Mouse (Mus musculus) kidney, embryonic 15.5 days (tissue): ENCODE results near the gene Tmem129. TPM values are rescaled to one million over a fixed set of nuclear protein-coding genes. Genes with fewer than 3 reads are reported as not detected.

Experiments used
- ATAC-seq: fragments of 200-750 bp; cut with Nextera tagmentation; replicated peaks from 2 replicates; pipeline ENCODE4 v1.8.0; 2017; ENCODE audit warnings: moderate TSS enrichment; ENCODE audit not compliant: low FRiP score
- H3K27ac ChIP-seq: fragments of 300-500 bp; sonication (generic); 2 replicates; pipeline ENCODE4 v1.5.1; 2015; ENCODE audit warnings: mild to moderate bottlenecking, inconsistent platforms
- H3K27me3 ChIP-seq: fragments of 300-500 bp; sonication (generic); 2 replicates; pipeline ENCODE4 v1.6.1; 2015; ENCODE audit warnings: inconsistent platforms
- H3K36me3 ChIP-seq: fragments of 300-500 bp; sonication (generic); 2 replicates; pipeline ENCODE4 v1.6.1; 2015; ENCODE audit warnings: inconsistent platforms
- H3K4me1 ChIP-seq: fragments of 300-500 bp; sonication (generic); 2 replicates; pipeline ENCODE4 v1.6.1; 2015; ENCODE audit warnings: inconsistent platforms
- H3K4me2 ChIP-seq: fragments of 300-500 bp; sonication (generic); 2 replicates; pipeline ENCODE4 v1.6.1; 2015; ENCODE audit warnings: moderate library complexity, mild to moderate bottlenecking, inconsistent platforms
- H3K4me3 ChIP-seq: fragments of 300-500 bp; sonication (generic); replicated peaks from 2 replicates; pipeline ENCODE4 v1.5.1; 2015; ENCODE audit warnings: mild to moderate bottlenecking, inconsistent platforms
- H3K9ac ChIP-seq: fragments of 300-500 bp; sonication (generic); 2 replicates; pipeline ENCODE4 v1.6.1; 2015; ENCODE audit warnings: mild to moderate bottlenecking, inconsistent platforms
- H3K9me3 ChIP-seq: fragments of 300-500 bp; sonication (generic); replicated peaks from 2 replicates; pipeline ENCODE4 v1.6.1; 2016; ENCODE audit warnings: inconsistent platforms
- WGBS: fragments of 180-500 bp; shearing (Covaris S2); methylation state at CpG from one replicate; pipeline ENCODE4 v1.1.7; 2015; ENCODE audit warnings: mixed read lengths; 5-methylcytosine and 5-hydroxymethylcytosine counted together
- polyA plus RNA-seq: library from polyadenylated mRNA; unstranded; fragments of >200 nt; fragmentation: Nextera tagmentation; extraction: Ambion mirVana; gene quantifications from 2 replicates; pipeline ENCODE4 v1.2.1, GENCODE M21; 2015

The Tmem129 gene
- polyA plus RNA-seq, 1 experiment from 2014 or later: 37.5 TPM

DNA sequence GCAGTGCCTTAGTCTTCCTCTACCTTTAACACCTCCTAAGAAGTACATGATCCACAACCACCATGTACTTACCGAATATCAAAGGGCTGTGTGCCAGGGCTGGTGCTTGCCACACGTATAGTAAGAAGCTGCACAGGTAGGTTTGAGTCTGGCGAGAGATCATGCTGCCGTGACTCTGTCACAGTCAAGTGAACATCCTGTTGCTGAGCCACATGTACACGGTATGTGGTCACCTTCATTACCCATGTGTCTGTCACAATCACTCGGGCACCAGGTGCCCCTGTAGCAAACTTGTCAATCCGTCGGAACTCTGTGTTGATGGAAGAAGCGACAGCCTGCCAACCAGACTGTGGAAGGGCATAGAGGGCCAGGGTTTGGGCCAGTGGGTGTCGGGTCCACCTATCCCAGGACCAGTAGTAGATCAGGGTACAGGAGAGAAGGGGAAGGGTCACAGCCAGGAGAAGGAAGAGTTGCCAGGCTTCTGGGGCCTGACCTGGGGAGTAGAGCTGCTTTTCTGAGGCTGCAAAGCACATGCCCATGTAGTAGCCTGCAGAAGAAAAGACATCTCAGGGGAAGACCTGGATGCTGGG lies 2.9 kb downstream of the Tmem129 start:
- Histone ChIP-seq H3K27ac (no peak overlapping the region), H3K4me1 (peaks cover 58% of the 10 kb centered on the region), H3K27me3 (no peaks in the 10 kb centered on the region), H3K36me3 (peaks cover 37% of the 10 kb centered on the region), H3K9ac (no peak overlapping the region), H3K4me2 (no peak overlapping the region), H3K4me3 (no peak overlapping the region), H3K9me3 (no peaks in the 10 kb centered on the region)
- no peak for ATAC-seq
- 83% methylated on average over 10 of the region's 10 CpGs for WGBS

DNA sequence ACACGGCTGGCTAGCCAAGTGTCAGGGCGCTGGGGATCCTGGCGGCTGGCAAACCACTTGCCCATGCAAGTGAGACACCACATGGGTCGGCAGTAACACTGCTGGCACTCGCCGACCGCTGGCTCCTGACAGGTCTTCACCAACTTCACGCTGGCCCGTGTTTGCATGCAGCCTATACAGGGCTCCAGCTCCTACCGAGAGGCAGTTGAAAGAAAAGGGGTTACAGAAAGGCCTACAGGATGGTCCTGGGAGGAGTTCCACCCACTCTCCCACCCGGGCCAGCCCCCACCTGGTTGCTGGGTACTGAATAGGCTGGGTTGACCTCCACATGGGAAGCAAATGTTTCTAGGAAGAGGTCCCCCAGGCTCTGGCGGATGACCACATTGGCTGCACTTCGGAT lies 3.8 kb downstream of the Tmem129 start:
- Histone ChIP-seq H3K27ac (no peak overlapping the region), H3K4me1 (peaks cover 57% of the 10 kb centered on the region), H3K4me2 (no peak overlapping the region), H3K9ac (no peak overlapping the region), H3K9me3 (no peaks in the 10 kb centered on the region), H3K27me3 (no peaks in the 10 kb centered on the region), H3K36me3 (peaks cover 42% of the 10 kb centered on the region), H3K4me3 (no peak overlapping the region)
- no peak for ATAC-seq
- 97% methylated on average over 13 of the region's 13 CpGs for WGBS

DNA sequence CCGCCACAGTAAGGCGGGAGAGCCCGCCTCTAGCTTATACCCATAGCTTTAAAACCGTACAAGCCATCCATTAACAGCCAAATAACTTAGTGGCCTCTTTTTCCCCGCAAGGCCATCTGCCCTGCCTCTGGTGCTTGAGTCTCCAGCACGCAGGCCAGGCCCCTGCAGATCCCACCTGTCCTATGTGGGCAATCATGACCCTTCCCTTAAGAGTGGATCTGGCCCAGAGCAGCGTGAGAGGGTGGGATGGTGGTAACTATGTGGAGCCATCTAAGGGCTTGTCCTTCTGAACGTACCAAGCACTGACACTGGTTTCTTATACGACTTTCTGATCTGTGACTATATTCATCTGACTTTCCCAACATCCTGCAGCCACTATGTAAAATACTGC lies 5.4 kb downstream of the Tmem129 start:
- Histone ChIP-seq H3K9ac (peak overlapping the region; percentile 51), H3K4me1 (peaks cover 52% of the 10 kb centered on the region), H3K27me3 (no peaks in the 10 kb centered on the region), H3K36me3 (peaks cover 57% of the 10 kb centered on the region), H3K4me3 (peak overlapping the region; percentile 83), H3K9me3 (no peaks in the 10 kb centered on the region), H3K27ac (peak overlapping the region; percentile 99), H3K4me2 (peak overlapping the region; percentile 68)
- whole genome bisulfite sequencing: 4% methylated on average over 9 of the region's 9 CpGs
- ATAC-seq: peak; percentile 7; the same call in 1 of the 2 replicates

DNA sequence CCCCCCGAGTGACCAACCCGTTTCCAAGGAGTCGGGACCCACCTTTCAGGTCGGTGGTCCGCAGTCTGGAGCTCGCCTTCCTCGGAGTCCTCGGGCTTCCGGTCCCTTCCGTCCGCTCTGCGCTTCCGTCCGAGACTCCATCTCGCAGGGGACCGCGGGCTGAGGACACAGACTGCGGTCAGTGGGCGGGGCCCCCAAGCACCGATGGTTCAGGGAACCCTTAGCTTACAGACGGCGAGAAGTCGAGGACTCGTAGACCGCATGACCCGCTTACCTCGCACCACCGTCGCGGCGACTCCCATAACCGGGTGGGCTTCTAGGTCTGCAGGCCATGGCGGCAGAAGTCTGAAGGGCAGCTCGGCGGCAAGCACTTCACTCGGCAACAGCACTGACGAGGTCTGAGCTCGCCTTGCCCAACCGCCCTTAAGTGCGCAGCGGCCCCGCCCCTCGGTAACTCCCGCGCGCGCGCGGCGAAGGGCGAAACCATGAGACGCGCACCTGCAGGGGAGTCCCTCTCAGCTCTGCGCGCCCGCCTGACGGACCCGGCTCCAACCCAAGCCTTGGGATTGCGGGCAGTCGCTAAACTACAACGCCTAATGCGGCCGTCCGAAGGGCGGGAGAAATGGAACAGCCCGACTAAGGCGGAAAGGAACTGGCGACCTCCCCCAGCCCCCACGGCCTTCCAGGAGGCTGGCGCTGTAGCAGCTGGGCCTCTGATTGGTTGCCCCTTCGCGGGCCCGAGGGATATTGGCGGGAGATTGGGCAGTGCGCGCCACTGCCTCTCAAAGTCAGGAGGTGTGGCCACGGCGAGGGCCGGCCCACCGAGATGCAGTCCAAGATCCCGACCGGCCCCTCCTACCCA lies 6.1 kb downstream of the Tmem129 start, which contains the start of gene Slbp:
TSS of gene Slbp (minus strand) at position 654 of the 862 bp plus-strand sequence.
- peak within 1 kb of the TSS; percentile 99 for H3K27ac ChIP-seq
- H3K4me1 ChIP-seq: peaks cover 52% of the 10 kb centered on the region
- H3K9me3 ChIP-seq: no peaks in the 10 kb centered on the region
- ATAC-seq: peak; percentile 97
- under 1% methylated on average over 82 of the region's 82 CpGs for WGBS
- peak within 1 kb of the TSS; percentile 68 for H3K4me2 ChIP-seq
- peaks cover 63% of the 10 kb centered on the region for H3K36me3 ChIP-seq
- H3K4me3 ChIP-seq: peak within 1 kb of the TSS; percentile 83
- H3K27me3 ChIP-seq: no peaks in the 10 kb centered on the region
- H3K9ac ChIP-seq: peak within 1 kb of the TSS; percentile 79

DNA sequence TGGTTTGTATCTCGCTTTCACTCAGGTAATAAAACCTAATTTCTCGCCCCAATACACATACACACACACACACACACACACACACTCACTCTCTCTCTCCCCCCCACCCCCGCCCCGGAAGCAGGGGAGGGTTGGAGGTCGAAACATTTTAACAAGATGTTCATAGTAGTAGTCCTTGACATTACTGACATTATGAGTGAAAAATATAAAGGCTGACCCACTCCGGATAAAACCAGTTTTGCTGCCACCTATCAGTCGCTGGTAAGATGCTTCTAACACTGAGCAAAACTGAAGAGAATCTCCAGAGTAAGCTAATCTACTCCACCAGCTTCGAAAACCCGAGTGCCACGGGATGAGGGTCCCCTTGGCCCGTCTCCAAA lies 6.7 kb downstream of the Tmem129 start:
- Histone ChIP-seq H3K9ac (peak overlapping the region; percentile 79), H3K4me2 (peak overlapping the region; percentile 68), H3K9me3 (no peaks in the 10 kb centered on the region), H3K27ac (peak overlapping the region; percentile 99), H3K4me1 (peaks cover 46% of the 10 kb centered on the region), H3K4me3 (peak overlapping the region; percentile 83), H3K36me3 (peaks cover 69% of the 10 kb centered on the region), H3K27me3 (no peaks in the 10 kb centered on the region)
- ATAC-seq: no peak
- under 1% methylated on average over 11 of the region's 11 CpGs for WGBS

DNA sequence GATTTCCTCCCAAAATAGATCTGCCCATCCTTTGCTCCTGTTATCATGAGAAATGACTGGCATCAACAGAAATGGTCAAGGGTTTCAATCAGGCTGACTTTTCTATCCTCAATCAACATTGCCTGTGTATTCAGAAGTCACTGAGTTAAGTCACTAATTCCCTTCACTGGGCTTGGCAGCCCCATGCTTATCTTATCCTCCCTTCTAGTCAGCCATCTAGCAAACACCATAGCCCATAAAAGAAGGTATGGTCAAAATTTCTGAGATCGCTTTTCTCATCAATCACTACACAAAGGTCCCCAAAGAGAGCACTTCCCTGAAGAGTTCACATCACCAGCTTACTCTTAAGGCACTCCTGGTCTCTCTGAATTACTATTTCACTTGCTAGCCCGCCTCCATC lies 7.2 kb downstream of the Tmem129 start:
- peak overlapping the region; percentile 99 for H3K27ac ChIP-seq
- peaks cover 71% of the 10 kb centered on the region for H3K36me3 ChIP-seq

DNA sequence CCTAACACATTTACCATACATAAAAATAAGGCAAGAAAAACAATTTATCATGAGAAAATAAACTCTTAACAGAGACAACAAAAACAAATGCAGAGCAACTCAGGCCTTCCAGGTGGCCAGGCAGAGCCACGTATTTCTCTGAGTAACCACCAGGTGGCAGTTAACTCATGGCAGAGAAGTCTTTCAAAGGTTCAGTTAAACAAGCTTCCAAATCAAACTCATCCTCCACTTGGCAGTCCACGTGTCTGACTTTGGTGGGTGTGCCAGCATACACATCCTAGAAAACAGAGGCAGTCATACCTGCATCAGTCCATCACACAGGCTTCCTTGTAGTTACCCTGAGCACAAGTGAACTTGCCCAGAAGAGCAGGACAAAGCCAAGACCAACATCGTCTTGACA lies 17.6 kb downstream of the Tmem129 start:
- 41% methylated on average over 3 of the region's 3 CpGs for WGBS
- Histone ChIP-seq H3K27me3 (no peaks in the 10 kb centered on the region), H3K4me2 (no peak overlapping the region), H3K36me3 (peaks cover 88% of the 10 kb centered on the region), H3K9ac (no peak overlapping the region), H3K9me3 (no peaks in the 10 kb centered on the region), H3K4me3 (no peak overlapping the region), H3K27ac (no peak overlapping the region), H3K4me1 (no peaks in the 10 kb centered on the region)
- ATAC-seq: no peak

More for the DNA sequence above, 7.2 kb downstream of the Tmem129 start:
- H3K9me3 ChIP-seq: no peaks in the 10 kb centered on the region
- no peak for ATAC-seq
- H3K9ac ChIP-seq: peak overlapping the region; percentile 79
- H3K4me1 ChIP-seq: peaks cover 41% of the 10 kb centered on the region
- peak overlapping the region; percentile 68 for H3K4me2 ChIP-seq
- WGBS: 16% methylated on average over 2 of the region's 2 CpGs
- no peaks in the 10 kb centered on the region for H3K27me3 ChIP-seq
- H3K4me3 ChIP-seq: peak overlapping the region; percentile 83

DNA sequence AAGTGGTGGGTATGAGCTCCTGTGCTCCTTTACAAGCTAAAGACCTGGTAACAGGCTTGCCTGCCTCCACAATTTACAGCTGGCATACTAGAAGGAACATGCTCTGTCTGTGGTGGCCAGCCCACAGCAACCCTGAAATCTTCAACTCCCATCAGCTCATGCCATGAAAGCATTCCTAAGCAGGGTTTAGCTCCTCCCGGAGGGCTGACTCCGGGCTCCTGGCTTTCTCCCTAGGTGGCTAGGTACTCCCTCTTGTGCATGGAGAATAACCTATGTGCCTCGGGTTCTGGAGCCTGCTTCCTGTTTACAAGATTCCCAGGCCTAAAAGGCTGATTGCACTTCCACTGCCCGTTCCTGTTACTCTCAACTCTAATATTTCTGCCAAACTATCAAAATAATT lies 19.4 kb downstream of the Tmem129 start:
- no peak for ATAC-seq
- Histone ChIP-seq H3K36me3 (peaks cover 81% of the 10 kb centered on the region), H3K27ac (no peak overlapping the region), H3K27me3 (no peaks in the 10 kb centered on the region), H3K4me2 (no peak overlapping the region), H3K9ac (no peak overlapping the region), H3K4me3 (no peak overlapping the region), H3K9me3 (no peaks in the 10 kb centered on the region), H3K4me1 (no peaks in the 10 kb centered on the region)
- WGBS: 62% methylated on average over 4 of the region's 4 CpGs

DNA sequence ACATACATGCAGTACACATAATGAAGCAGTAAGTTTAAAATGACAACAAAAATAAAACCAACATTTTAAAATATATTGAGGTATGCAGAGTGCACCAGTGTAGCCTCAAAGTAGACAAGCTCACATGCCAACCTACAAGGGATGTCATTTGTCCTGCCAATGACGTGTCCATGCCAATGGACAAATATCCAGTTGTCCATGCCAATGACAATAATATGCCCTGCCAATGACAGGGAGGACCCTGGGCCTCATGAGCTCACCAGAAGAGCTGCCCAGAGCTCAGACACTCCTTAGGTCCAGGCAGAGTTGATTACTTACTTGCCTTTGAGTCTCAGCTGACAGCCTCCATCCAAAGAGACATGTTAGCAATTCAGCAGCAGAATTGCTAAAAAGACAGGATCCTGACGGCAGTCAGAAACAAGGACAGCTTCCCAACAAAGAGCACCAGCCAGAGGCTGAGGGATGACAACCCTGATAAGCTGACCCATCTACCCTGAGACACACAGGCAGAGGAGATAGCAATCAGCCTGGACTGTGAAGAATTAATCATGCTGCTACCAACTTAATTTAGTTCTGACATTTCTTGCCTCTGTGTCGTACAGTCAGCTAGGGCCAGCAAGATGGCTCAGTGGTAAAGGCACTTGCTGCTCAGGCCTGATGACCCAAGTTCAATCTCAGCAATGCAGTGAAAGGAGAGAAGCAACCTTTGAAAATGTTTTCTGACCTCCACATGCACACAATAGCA lies 20.4 kb downstream of the Tmem129 start:
- Histone ChIP-seq H3K27me3 (no peaks in the 10 kb centered on the region), H3K4me1 (no peaks in the 10 kb centered on the region), H3K9me3 (no peaks in the 10 kb centered on the region), H3K27ac (no peak overlapping the region), H3K36me3 (peaks cover 70% of the 10 kb centered on the region), H3K4me2 (no peak overlapping the region), H3K9ac (no peak overlapping the region), H3K4me3 (no peak overlapping the region)
- ATAC-seq: no peak
- 78% methylated on average over 3 of the region's 3 CpGs for WGBS

DNA sequence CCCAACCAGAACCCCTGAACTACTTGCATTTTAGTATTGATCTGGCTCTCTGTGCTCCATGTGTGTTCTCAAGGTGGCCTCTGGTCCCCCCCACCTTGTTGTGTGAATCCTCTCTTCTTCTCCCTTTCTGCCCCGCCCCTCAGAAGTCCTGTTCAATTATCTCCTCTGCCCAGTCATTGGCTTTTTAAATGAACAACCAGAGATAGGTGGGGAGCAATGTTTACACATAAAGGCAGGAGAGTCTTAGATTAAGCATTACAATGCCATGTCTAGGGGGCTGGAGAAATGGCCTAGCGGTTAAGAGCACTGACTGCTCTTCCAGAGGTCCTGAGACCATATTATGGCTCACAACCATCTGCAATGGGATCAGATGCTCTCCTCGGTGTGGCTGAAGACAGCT lies 22.9 kb downstream of the Tmem129 start:
- Histone ChIP-seq H3K27me3 (no peaks in the 10 kb centered on the region), H3K4me2 (no peak overlapping the region), H3K36me3 (peaks cover 46% of the 10 kb centered on the region), H3K4me3 (no peak overlapping the region), H3K9ac (no peak overlapping the region), H3K9me3 (no peaks in the 10 kb centered on the region), H3K27ac (no peak overlapping the region), H3K4me1 (peaks cover 4% of the 10 kb centered on the region)
- WGBS: 87% methylated on average over 3 of the region's 3 CpGs
- ATAC-seq: no peak

DNA sequence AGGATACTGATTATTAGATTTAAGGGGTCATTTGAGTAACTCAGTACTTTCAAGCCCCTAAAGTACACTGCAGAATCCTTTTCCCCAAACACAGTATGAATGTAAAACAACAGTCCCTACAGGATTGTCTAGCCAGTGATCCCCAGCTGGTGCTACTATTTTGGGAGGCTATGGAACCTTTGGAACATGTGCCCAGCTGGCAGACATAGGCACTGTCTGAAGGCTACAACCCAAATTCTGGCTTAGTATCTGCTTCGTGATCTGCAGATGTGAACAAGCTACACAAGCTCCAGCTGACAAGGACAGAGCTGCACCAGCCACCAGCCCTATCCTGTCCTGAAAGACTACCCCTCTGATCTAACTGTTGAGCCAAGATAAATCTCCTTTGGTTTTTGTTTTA lies 25.7 kb downstream of the Tmem129 start:
- H3K27me3 ChIP-seq: no peaks in the 10 kb centered on the region
- H3K9ac ChIP-seq: no peak overlapping the region
- no peak overlapping the region for H3K4me2 ChIP-seq
- no peak overlapping the region for H3K4me3 ChIP-seq
- no peak for ATAC-seq
- H3K27ac ChIP-seq: no peak overlapping the region
- H3K4me1 ChIP-seq: peaks cover 17% of the 10 kb centered on the region
- no peaks in the 10 kb centered on the region for H3K9me3 ChIP-seq
- 88% methylated on average over 1 of the region's 1 CpGs for WGBS
- H3K36me3 ChIP-seq: peaks cover 21% of the 10 kb centered on the region

DNA sequence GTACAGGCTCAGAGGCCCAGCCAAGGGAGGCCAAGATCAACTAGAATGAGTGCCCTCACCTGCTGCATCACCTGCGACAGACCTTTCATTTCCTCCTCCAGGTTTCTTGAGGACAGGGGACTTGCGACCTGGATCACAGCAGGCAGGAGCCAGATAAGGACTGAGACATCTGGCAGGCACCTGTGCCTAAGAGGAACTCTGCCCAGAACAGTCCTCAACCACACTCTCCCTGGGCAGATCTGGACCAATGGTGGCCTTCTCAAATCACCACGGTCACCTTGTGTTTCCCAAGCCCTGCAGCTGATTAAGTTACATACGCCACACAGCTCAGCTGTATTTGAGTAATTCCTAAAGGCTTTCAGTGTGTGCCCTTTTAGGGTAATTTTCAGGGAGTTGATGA lies 27.6 kb downstream of the Tmem129 start:
- Histone ChIP-seq H3K27ac (peak overlapping the region; percentile 77), H3K9ac (peak overlapping the region; percentile 58; the same call in 1 of the 2 replicates), H3K36me3 (peaks cover 10% of the 10 kb centered on the region; the same call in 1 of the 2 replicates), H3K4me3 (peak overlapping the region; percentile 84), H3K27me3 (no peaks in the 10 kb centered on the region), H3K4me1 (peaks cover 17% of the 10 kb centered on the region), H3K9me3 (no peaks in the 10 kb centered on the region), H3K4me2 (peak overlapping the region; percentile 82)
- WGBS: 62% methylated on average over 4 of the region's 4 CpGs
- no peak for ATAC-seq
